Mouse (Mus musculus) kidney, adult 8-10 months (tissue): Measurements from ENCODE around the gene Filip1l.

Source experiments
- DNase-seq, 2 experiments: peaks; one replicate each; pipeline ENCODE4 v3.0.0; 2022

Filip1l gene

GRCm38 (mm10) chr16:57356454-57356853, 3.6 kb downstream of the Filip1l start:
- DNase-seq, result no peak

GRCm38 (mm10) chr16:57357011-57357410, 4.1 kb downstream of the Filip1l start:
- no peak for DNase-seq

GRCm38 (mm10) chr16:57359251-57359650, 6.4 kb downstream of the Filip1l start:
- DNase-seq, result no peak

GRCm38 (mm10) chr16:57360785-57361184, 7.9 kb downstream of the Filip1l start:
- no peak for DNase-seq

GRCm38 (mm10) chr16:57362679-57363401, 9.9 kb downstream of the Filip1l start:
- peak; percentile 24 to 44 for DNase-seq

GRCm38 (mm10) chr16:57364498-57364897, 11.6 kb downstream of the Filip1l start:
- DNase-seq, result no peak

- DNase-seq, result no peak
Measured at GRCm38 (mm10) chr16:57366141-57366540, 13.2 kb downstream of the Filip1l start.

- DNase-seq, result no peak
Measured at GRCm38 (mm10) chr16:57366941-57367694, 14.2 kb downstream of the Filip1l start.

GRCm38 (mm10) chr16:57369846-57370496, 17.1 kb downstream of the Filip1l start:
- peak in 1 of 2 experiments; percentile 28 for DNase-seq

GRCm38 (mm10) chr16:57372156-57372555, 19.3 kb downstream of the Filip1l start:
- no peak for DNase-seq

GRCm38 (mm10) chr16:57375248-57375837, 22.4 kb downstream of the Filip1l start:
- DNase-seq, result no peak

- no peak for DNase-seq
Measured at GRCm38 (mm10) chr16:57378631-57379330, 25.9 kb downstream of the Filip1l start.

GRCm38 (mm10) chr16:57383266-57383971, 30.5 kb downstream of the Filip1l start:
- no peak for DNase-seq

- DNase-seq, result no peak
Measured at GRCm38 (mm10) chr16:57384274-57384673, 31.4 kb downstream of the Filip1l start.

GRCm38 (mm10) chr16:57389566-57390251, 36.8 kb downstream of the Filip1l start:
- DNase-seq, result no peak

- peak; percentile 84 to 95 for DNase-seq
Measured at GRCm38 (mm10) chr16:57391171-57391570, 38.3 kb downstream of the Filip1l start.

GRCm38 (mm10) chr16:57392461-57392860, 39.6 kb downstream of the Filip1l start:
- DNase-seq, result no peak

GRCm38 (mm10) chr16:57393161-57393560, 40.3 kb downstream of the Filip1l start:
- DNase-seq, result peak in 1 of 2 experiments; percentile 34

GRCm38 (mm10) chr16:57396249-57396648, 43.4 kb downstream of the Filip1l start:
- DNase-seq, result no peak

GRCm38 (mm10) chr16:57397845-57398244, 45.0 kb downstream of the Filip1l start:
- no peak for DNase-seq
